Mouse (Mus musculus): ENCODE data around the gene Nr4a1. TPM values are rescaled to one million over a fixed set of nuclear protein-coding genes. Genes with fewer than 3 reads are reported as not detected.

Gene Nr4a1
- polyA plus RNA-seq, 1 experiment from 2014 or later = 5.1 TPM

- DNase-seq (ENCODE audit: low spot score) = no peak
- Histone ChIP-seq H3K4me2 (replicated peaks) (peak overlapping the region; percentile 49), H3K9ac (peak overlapping the region; percentile 38; the same call in 1 of the 2 replicates), H3K27ac (no peak overlapping the region), H3K4me1 (replicated peaks; ENCODE audit: control insufficient read depth, insufficient read depth, low read length) (peaks cover 16% of the 10 kb centered on the region; the same call in 1 of the 2 replicates), H3K36me3 (replicated peaks; ENCODE audit: control insufficient read depth, insufficient read depth) (0 out of 2 replicates have a peak, but pooled peaks cover 6% of the 10 kb centered on the region), H3K9me3 (ENCODE audit: control insufficient read depth, low read length) (no peaks in the 10 kb centered on the region), H3K27me3 (ENCODE audit: control insufficient read depth, insufficient read depth, low read length) (no peaks in the 10 kb centered on the region; the same call in 1 of the 2 replicates), H3K4me3 (replicated peaks; ENCODE audit: low read length) (peak overlapping the region; percentile 7)
- no peak for ATAC-seq (ENCODE audit: low FRiP score)
- WGBS = 57% methylated on average over 50 of the region's 56 CpGs
Observed at GRCm38 (mm10) chr15:101231648-101232180, 22.4 kb upstream of the Nr4a1 start.

GRCm38 (mm10) chr15:101232607-101233006 is 21.5 kb upstream of the Nr4a1 start:
- Histone ChIP-seq H3K9ac (no peak overlapping the region), H3K27ac (no peak overlapping the region), H3K27me3 (ENCODE audit: control insufficient read depth, insufficient read depth, low read length) (no peaks in the 10 kb centered on the region; the same call in 1 of the 2 replicates), H3K4me1 (replicated peaks; ENCODE audit: control insufficient read depth, insufficient read depth, low read length) (peaks cover 16% of the 10 kb centered on the region; the same call in 1 of the 2 replicates), H3K4me2 (replicated peaks) (no peak overlapping the region), H3K4me3 (replicated peaks; ENCODE audit: low read length) (no peak overlapping the region), H3K36me3 (replicated peaks; ENCODE audit: control insufficient read depth, insufficient read depth) (0 out of 2 replicates have a peak, but pooled peaks cover 6% of the 10 kb centered on the region), H3K9me3 (ENCODE audit: control insufficient read depth, low read length) (no peaks in the 10 kb centered on the region)
- no peak for ATAC-seq (ENCODE audit: low FRiP score)
- DNase-seq (ENCODE audit: low spot score) = no peak
- 73% methylated on average over 4 of the region's 4 CpGs for WGBS

GRCm38 (mm10) chr15:101233183-101233582 is 20.9 kb upstream of the Nr4a1 start:
- Histone ChIP-seq H3K36me3 (replicated peaks; ENCODE audit: control insufficient read depth, insufficient read depth) (0 out of 2 replicates have a peak, but pooled peaks cover 6% of the 10 kb centered on the region), H3K9ac (no peak overlapping the region), H3K4me1 (replicated peaks; ENCODE audit: control insufficient read depth, insufficient read depth, low read length) (0 out of 2 replicates have a peak, but pooled peaks cover 11% of the 10 kb centered on the region), H3K9me3 (ENCODE audit: control insufficient read depth, low read length) (no peaks in the 10 kb centered on the region), H3K27ac (no peak overlapping the region), H3K4me3 (replicated peaks; ENCODE audit: low read length) (no peak overlapping the region), H3K4me2 (replicated peaks) (no peak overlapping the region), H3K27me3 (ENCODE audit: control insufficient read depth, insufficient read depth, low read length) (no peaks in the 10 kb centered on the region; the same call in 1 of the 2 replicates)
- DNase-seq (ENCODE audit: low spot score) (no peak), ATAC-seq (ENCODE audit: low FRiP score) (no peak)
- 90% methylated on average over 3 of the region's 3 CpGs for WGBS

GRCm38 (mm10) chr15:101233641-101234275 is 20.3 kb upstream of the Nr4a1 start:
- Histone ChIP-seq H3K27me3 (ENCODE audit: control insufficient read depth, insufficient read depth, low read length) (no peaks in the 10 kb centered on the region; the same call in 1 of the 2 replicates), H3K4me1 (replicated peaks; ENCODE audit: control insufficient read depth, insufficient read depth, low read length) (0 out of 2 replicates have a peak, but pooled peaks cover 9% of the 10 kb centered on the region), H3K4me3 (replicated peaks; ENCODE audit: low read length) (no peak overlapping the region), H3K27ac (no peak overlapping the region), H3K4me2 (replicated peaks) (no peak overlapping the region), H3K9me3 (ENCODE audit: control insufficient read depth, low read length) (no peaks in the 10 kb centered on the region), H3K36me3 (replicated peaks; ENCODE audit: control insufficient read depth, insufficient read depth) (0 out of 2 replicates have a peak, but pooled peaks cover 6% of the 10 kb centered on the region), H3K9ac (no peak overlapping the region)
- DNase-seq (ENCODE audit: low spot score) (no peak), ATAC-seq (ENCODE audit: low FRiP score) (no peak)
- WGBS = 22% methylated on average over 11 of the region's 11 CpGs

- Histone ChIP-seq H3K4me3 (replicated peaks; ENCODE audit: low read length) (no peak overlapping the region), H3K27me3 (ENCODE audit: control insufficient read depth, insufficient read depth, low read length) (no peaks in the 10 kb centered on the region; the same call in 1 of the 2 replicates), H3K4me1 (replicated peaks; ENCODE audit: control insufficient read depth, insufficient read depth, low read length) (0 out of 2 replicates have a peak, but pooled peaks cover 9% of the 10 kb centered on the region), H3K9ac (no peak overlapping the region), H3K9me3 (ENCODE audit: control insufficient read depth, low read length) (no peaks in the 10 kb centered on the region), H3K36me3 (replicated peaks; ENCODE audit: control insufficient read depth, insufficient read depth) (no peaks in the 10 kb centered on the region), H3K27ac (no peak overlapping the region), H3K4me2 (replicated peaks) (no peak overlapping the region)
- ATAC-seq (ENCODE audit: low FRiP score) = no peak
- no peak for DNase-seq (ENCODE audit: low spot score)
- WGBS = 62% methylated on average over 10 of the region's 10 CpGs
Observed at GRCm38 (mm10) chr15:101234611-101235341, 19.3 kb upstream of the Nr4a1 start.

- no peak overlapping the region for H3K9ac ChIP-seq
- H3K27ac ChIP-seq = no peak overlapping the region
- H3K4me2 ChIP-seq (replicated peaks) = no peak overlapping the region
- no peak overlapping the region for H3K4me3 ChIP-seq (replicated peaks; ENCODE audit: low read length)
- no peak for DNase-seq (ENCODE audit: low spot score)
- ATAC-seq (ENCODE audit: low FRiP score) = no peak
- H3K4me1 ChIP-seq (replicated peaks; ENCODE audit: control insufficient read depth, insufficient read depth, low read length) = 0 out of 2 replicates have a peak, but pooled peaks cover 9% of the 10 kb centered on the region
- 36% methylated on average over 5 of the region's 5 CpGs for WGBS
- no peaks in the 10 kb centered on the region; the same call in 1 of the 2 replicates for H3K27me3 ChIP-seq (ENCODE audit: control insufficient read depth, insufficient read depth, low read length)
- no peaks in the 10 kb centered on the region for H3K9me3 ChIP-seq (ENCODE audit: control insufficient read depth, low read length)
- no peaks in the 10 kb centered on the region for H3K36me3 ChIP-seq (replicated peaks; ENCODE audit: control insufficient read depth, insufficient read depth)
Observed at GRCm38 (mm10) chr15:101235342-101235698, 18.7 kb upstream of the Nr4a1 start.

GRCm38 (mm10) chr15:101235728-101236327 is 18.2 kb upstream of the Nr4a1 start:
- Histone ChIP-seq H3K4me3 (replicated peaks; ENCODE audit: low read length) (no peak overlapping the region), H3K9ac (no peak overlapping the region), H3K4me1 (replicated peaks; ENCODE audit: control insufficient read depth, insufficient read depth, low read length) (0 out of 2 replicates have a peak, but pooled peaks cover 9% of the 10 kb centered on the region), H3K9me3 (ENCODE audit: control insufficient read depth, low read length) (no peaks in the 10 kb centered on the region), H3K27me3 (ENCODE audit: control insufficient read depth, insufficient read depth, low read length) (no peaks in the 10 kb centered on the region; the same call in 1 of the 2 replicates), H3K4me2 (replicated peaks) (no peak overlapping the region), H3K27ac (no peak overlapping the region), H3K36me3 (replicated peaks; ENCODE audit: control insufficient read depth, insufficient read depth) (no peaks in the 10 kb centered on the region)
- DNase-seq (ENCODE audit: low spot score) (no peak), ATAC-seq (ENCODE audit: low FRiP score) (no peak)
- WGBS = 33% methylated on average over 12 of the region's 12 CpGs

GRCm38 (mm10) chr15:101236878-101237277 is 17.2 kb upstream of the Nr4a1 start:
- Histone ChIP-seq H3K4me3 (replicated peaks; ENCODE audit: low read length) (no peak overlapping the region), H3K27ac (no peak overlapping the region), H3K4me1 (replicated peaks; ENCODE audit: control insufficient read depth, insufficient read depth, low read length) (0 out of 2 replicates have a peak, but pooled peaks cover 9% of the 10 kb centered on the region), H3K4me2 (replicated peaks) (no peak overlapping the region), H3K36me3 (replicated peaks; ENCODE audit: control insufficient read depth, insufficient read depth) (no peaks in the 10 kb centered on the region), H3K9me3 (ENCODE audit: control insufficient read depth, low read length) (no peaks in the 10 kb centered on the region), H3K27me3 (ENCODE audit: control insufficient read depth, insufficient read depth, low read length) (no peaks in the 10 kb centered on the region; the same call in 1 of the 2 replicates), H3K9ac (no peak overlapping the region)
- no peak for ATAC-seq (ENCODE audit: low FRiP score)
- WGBS = 5% methylated on average over 3 of the region's 3 CpGs
- no peak for DNase-seq (ENCODE audit: low spot score)
